Mouse (Mus musculus) lung, postnatal 0 days (tissue): Measurements from ENCODE around the gene Gmfg. TPM values are rescaled to one million over a fixed set of nuclear protein-coding genes. Genes with fewer than 3 reads are reported as not detected.

ENCODE experiments used
- ATAC-seq: fragments of 200-750 bp; cut with Nextera tagmentation; 2 replicates; pipeline ENCODE4 v1.8.0; 2017; ENCODE audit warnings: moderate library complexity
- DNase-seq: peaks from one replicate; pipeline ENCODE4 v3.0.0-alpha.2; 2016; ENCODE audit warnings: low spot score
- H3K27ac ChIP-seq: fragments of 300-500 bp; sonication (generic); 2 replicates; pipeline ENCODE4 v1.5.1; 2014; ENCODE audit warnings: antibody characterized with exemption, mild to moderate bottlenecking, low read length, mixed read lengths
- H3K27me3 ChIP-seq: fragments of 300-500 bp; sonication (generic); replicated peaks from 2 replicates; pipeline ENCODE4 v1.6.1; 2014; ENCODE audit warnings: low read length, mixed read lengths; ENCODE audit not compliant: insufficient read depth
- H3K36me3 ChIP-seq: fragments of 300-500 bp; sonication (generic); 2 replicates; pipeline ENCODE4 v1.6.1; 2014; ENCODE audit warnings: low read length, mixed read lengths; ENCODE audit not compliant: insufficient read depth
- H3K4me1 ChIP-seq: fragments of 300-500 bp; sonication (generic); 2 replicates; pipeline ENCODE4 v1.6.1; 2014; ENCODE audit warnings: antibody characterized with exemption, low read depth, low read length, mixed read lengths; ENCODE audit not compliant: insufficient read depth
- H3K4me2 ChIP-seq: fragments of 300-500 bp; sonication (generic); replicated peaks from 2 replicates; pipeline ENCODE4 v1.6.1; 2014; ENCODE audit warnings: low read depth, mild to moderate bottlenecking, low read length, moderate library complexity, mixed read lengths
- H3K4me3 ChIP-seq: fragments of 300-500 bp; sonication (generic); 2 replicates; pipeline ENCODE4 v1.5.1; 2014; ENCODE audit warnings: low read depth, low read length
- H3K9ac ChIP-seq: fragments of 300-500 bp; sonication (generic); replicated peaks from 2 replicates; pipeline ENCODE4 v1.6.1; 2014; ENCODE audit warnings: low read depth, mild to moderate bottlenecking
- H3K9me3 ChIP-seq: fragments of 300-500 bp; sonication (generic); 2 replicates; pipeline ENCODE4 v1.6.1; 2016; ENCODE audit warnings: low read length, mixed read lengths
- CTCF ChIP-seq: IDR thresholded peaks from 2 replicates; pipeline ENCODE4 v1.5.1; 2016; ENCODE audit warnings: antibody characterized with exemption, mild to moderate bottlenecking
- EP300 ChIP-seq: IDR thresholded peaks from 2 replicates; pipeline ENCODE4 v1.6.1; 2016; ENCODE audit warnings: antibody characterized with exemption, mild to moderate bottlenecking, control low read depth
- WGBS: fragments of 180-500 bp; shearing (Covaris S2); extraction: QIAGEN DNeasy Blood & Tissue Kit; methylation state at CpG from one replicate; pipeline ENCODE4 v1.1.7; 2014; 5-methylcytosine and 5-hydroxymethylcytosine counted together
- polyA plus RNA-seq: library from polyadenylated mRNA; unstranded; fragments of >200 nt; fragmentation: Nextera tagmentation; extraction: Ambion mirVana; gene quantifications from 2 replicates; pipeline ENCODE4 v1.2.1, GENCODE M21; 2015

Gene Gmfg
- 81.0 and 83.1 TPM in 2 replicates for polyA plus RNA-seq

DNA sequence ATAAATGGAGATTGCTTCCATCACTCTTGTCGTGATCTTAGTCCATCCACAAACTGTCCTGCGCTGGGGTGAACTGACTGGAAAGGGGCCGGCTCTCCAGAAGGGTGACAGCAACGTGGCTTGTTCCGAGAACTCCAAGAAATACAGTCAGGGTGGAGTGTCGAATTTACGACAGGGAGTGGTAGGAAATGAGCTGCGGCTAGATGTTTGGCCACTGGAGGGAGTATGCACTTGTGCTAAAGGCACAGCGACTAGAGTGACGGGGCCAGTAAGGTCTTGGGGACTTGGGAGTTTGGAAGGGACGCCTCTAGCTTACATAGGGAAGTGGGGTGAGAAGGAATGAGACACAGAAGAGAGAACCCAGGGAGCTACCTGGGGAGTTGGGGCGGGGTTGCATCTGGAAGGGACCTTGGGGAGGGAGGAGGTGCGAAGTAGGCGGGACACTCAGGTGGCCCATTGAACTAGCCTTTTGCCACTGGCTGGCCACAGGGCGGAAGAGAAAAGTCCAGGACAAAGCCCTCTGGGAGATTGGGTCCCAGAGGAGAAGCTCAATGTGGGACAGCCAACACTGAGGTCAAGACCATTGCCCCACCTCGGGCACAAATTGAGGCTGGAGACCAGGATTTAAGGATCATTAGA lies at the start of gene Gmfg:
Gene Gmfg (plus strand): TSS at position 516 of the 639 bp plus-strand sequence.
- Histone ChIP-seq H3K9me3 (no peaks in the 10 kb centered on the region), H3K27me3 (no peaks in the 10 kb centered on the region), H3K4me1 (peaks cover 17% of the 10 kb centered on the region; the same call in 1 of the 2 replicates), H3K27ac (peak within 1 kb of the TSS; percentile 94), H3K36me3 (no peaks in the 10 kb centered on the region), H3K4me3 (peak within 1 kb of the TSS; percentile 77), H3K9ac (peak within 1 kb of the TSS; percentile 48; the same call in 1 of the 2 replicates), H3K4me2 (peak within 1 kb of the TSS; percentile 70)
- TF ChIP-seq CTCF (peak; percentile 90), EP300 (peak; percentile 67; the same call in 1 of the 2 replicates)
- WGBS: 2% methylated on average over 15 of the region's 16 CpGs
- peak; percentile 96 for DNase-seq
- ATAC-seq: peak; percentile 53

- H3K4me3 ChIP-seq: no peak overlapping the region
- ATAC-seq: no peak
Measured at GRCm38 (mm10) chr7:28390331-28390730, 46.9 kb upstream of the Gmfg start.

GRCm38 (mm10) chr7:28392429-28393271 lies 44.6 kb upstream of the Gmfg start, which contains the start of the genes Med29 and Paf1:
Gene Med29, minus strand, starts transcription at chr7:28392708.
Gene Paf1, plus strand, starts transcription at chr7:28392951.
- whole genome bisulfite sequencing: 1% methylated on average over 57 of the region's 58 CpGs
- peaks cover 31% of the 10 kb centered on the region for H3K36me3 ChIP-seq
- TF ChIP-seq EP300 (no peak), CTCF (0 out of 2 replicates have a peak, but pooled peaks have one; percentile 3)

More at GRCm38 (mm10) chr7:28390331-28390730, 46.9 kb upstream of the Gmfg start:
- DNase-seq: no peak
- 98% methylated on average over 3 of the region's 3 CpGs for WGBS
- Histone ChIP-seq H3K27me3 (no peaks in the 10 kb centered on the region), H3K9ac (no peak overlapping the region), H3K36me3 (peaks cover 19% of the 10 kb centered on the region), H3K9me3 (no peaks in the 10 kb centered on the region), H3K27ac (no peak overlapping the region), H3K4me1 (peaks cover 5% of the 10 kb centered on the region; the same call in 1 of the 2 replicates), H3K4me2 (no peak overlapping the region)
- TF ChIP-seq EP300: no peak
- TF ChIP-seq CTCF: no peak

DNA sequence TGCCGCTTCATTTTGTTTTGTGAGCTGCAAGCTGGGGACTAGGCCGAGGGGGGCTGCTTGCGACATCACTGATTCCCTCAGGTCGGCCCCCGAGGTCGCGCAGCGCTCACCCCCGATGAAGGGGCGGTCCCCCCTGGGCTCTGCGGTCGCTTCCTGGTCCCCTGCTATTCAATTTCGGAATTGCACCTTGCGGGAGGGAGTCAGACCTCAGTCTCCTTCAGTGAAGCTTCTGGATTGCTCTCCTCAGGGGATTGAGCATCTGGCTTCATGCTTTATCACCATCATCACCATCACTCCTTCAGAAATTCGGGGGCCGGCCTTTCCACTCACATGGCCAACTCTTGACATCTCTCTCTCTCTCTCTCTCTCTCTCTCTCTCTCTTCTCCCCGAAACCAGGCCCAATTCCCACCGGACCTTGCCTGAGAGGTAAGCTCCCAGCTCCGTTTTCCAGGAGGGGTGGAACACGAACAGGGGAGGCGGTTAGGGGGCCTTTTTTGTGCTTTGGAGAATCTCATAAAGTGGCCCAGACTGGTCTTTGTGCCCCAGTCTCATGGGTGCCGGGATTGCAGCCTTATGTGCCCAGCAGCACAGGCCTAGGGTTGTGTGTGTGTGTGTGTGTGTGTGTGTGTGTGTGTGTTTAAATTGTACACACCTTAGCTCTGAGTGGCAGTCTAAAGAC lies 43.8 kb upstream of the Gmfg start:
- Histone ChIP-seq H3K9me3 (no peaks in the 10 kb centered on the region), H3K9ac (peak overlapping the region; percentile 72), H3K4me3 (peak overlapping the region; percentile 79), H3K27me3 (no peaks in the 10 kb centered on the region), H3K4me2 (peak overlapping the region; percentile 90), H3K27ac (peak overlapping the region; percentile 68), H3K4me1 (peaks cover 5% of the 10 kb centered on the region; the same call in 1 of the 2 replicates), H3K36me3 (peaks cover 34% of the 10 kb centered on the region)
- no peak for TF ChIP-seq CTCF
- no peak for TF ChIP-seq EP300
- 5% methylated on average over 22 of the region's 22 CpGs for WGBS
- DNase-seq (no peak), ATAC-seq (no peak)

More at GRCm38 (mm10) chr7:28392429-28393271, 44.6 kb upstream of the Gmfg start, which contains the start of the genes Med29 and Paf1:
- H3K4me3 ChIP-seq: peak within 1 kb of the TSS; percentile 79
- no peaks in the 10 kb centered on the region for H3K27me3 ChIP-seq
- peak within 1 kb of the TSS; percentile 90 for H3K4me2 ChIP-seq
- no peaks in the 10 kb centered on the region for H3K9me3 ChIP-seq
- H3K27ac ChIP-seq: peak within 1 kb of the TSS; percentile 68
- H3K4me1 ChIP-seq: peaks cover 5% of the 10 kb centered on the region; the same call in 1 of the 2 replicates
- ATAC-seq: peak; percentile 98
- DNase-seq: peak; percentile 100
- peak within 1 kb of the TSS; percentile 72 for H3K9ac ChIP-seq

DNA sequence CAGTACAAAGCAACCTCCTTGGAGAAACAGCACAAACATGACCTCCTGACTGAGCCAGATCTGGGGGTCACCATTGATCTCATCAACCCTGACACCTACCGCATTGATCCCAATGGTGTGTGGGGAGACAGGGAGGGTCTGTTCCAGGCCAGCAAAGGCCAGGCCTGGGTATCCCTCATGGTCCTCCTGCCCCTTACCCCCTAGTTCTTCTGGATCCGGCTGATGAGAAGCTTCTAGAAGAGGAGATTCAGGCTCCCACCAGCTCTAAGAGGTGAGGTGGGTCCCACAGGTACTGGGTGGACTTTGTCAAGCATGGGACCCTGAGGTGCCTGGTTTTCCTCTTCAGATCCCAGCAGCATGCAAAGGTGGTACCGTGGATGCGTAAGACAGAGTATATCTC lies 41.8 kb upstream of the Gmfg start:
- Histone ChIP-seq H3K36me3 (peaks cover 38% of the 10 kb centered on the region), H3K9ac (no peak overlapping the region), H3K27me3 (no peaks in the 10 kb centered on the region), H3K4me2 (no peak overlapping the region), H3K9me3 (no peaks in the 10 kb centered on the region), H3K4me1 (peaks cover 5% of the 10 kb centered on the region; the same call in 1 of the 2 replicates), H3K4me3 (no peak overlapping the region), H3K27ac (no peak overlapping the region)
- no peak for TF ChIP-seq CTCF
- TF ChIP-seq EP300: no peak
- DNase-seq (no peak), ATAC-seq (no peak)
- 95% methylated on average over 4 of the region's 4 CpGs for WGBS
